Mouse (Mus musculus): ENCODE results near the gene Trex2. TPM values are rescaled to one million over a fixed set of nuclear protein-coding genes. Genes with fewer than 3 reads are reported as not detected.
A peak's percentile ranks its signal among the peaks of the same experiment; 100 is the strongest.

The Trex2 gene
- polyA plus RNA-seq, 1 experiment from 2014 or later, result not detected

DNA sequence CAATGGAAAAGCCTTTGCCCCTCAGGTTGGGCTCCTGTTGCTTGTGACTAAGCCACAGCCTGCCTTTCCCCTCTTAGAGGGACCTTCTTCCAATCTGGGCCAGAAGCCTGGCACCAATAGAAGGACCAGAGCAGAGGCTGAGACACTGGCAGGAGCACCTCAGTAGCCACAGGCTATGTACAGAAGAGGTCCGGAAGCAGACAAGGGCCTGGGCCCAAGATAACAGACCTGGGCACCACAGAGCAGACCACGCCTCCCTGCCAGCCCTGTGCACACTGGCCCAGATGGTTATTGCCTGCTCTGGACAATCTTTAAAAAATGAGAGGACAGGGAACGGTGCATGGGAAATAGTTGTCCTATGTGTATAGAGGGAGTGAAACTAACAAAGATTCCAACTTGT is 36.6 kb upstream of the Trex2 start:
- WGBS, result 69% methylated on average over 3 of the region's 3 CpGs
- Histone ChIP-seq H3K4me1 (peaks cover 27% of the 10 kb centered on the region), H3K27me3 (replicated peaks) (peaks cover 24% of the 10 kb centered on the region; the same call in 1 of the 2 replicates), H3K36me3 (no peaks in the 10 kb centered on the region), H3K9ac (no peak overlapping the region), H3K4me3 (no peak overlapping the region), H3K27ac (replicated peaks) (no peak overlapping the region), H3K9me3 (no peaks in the 10 kb centered on the region), H3K4me2 (no peak overlapping the region)
- ATAC-seq (ENCODE audit: extremely low read depth, insufficient number of reproducible peaks, low FRiP score, low TSS enrichment), result no peak

DNA sequence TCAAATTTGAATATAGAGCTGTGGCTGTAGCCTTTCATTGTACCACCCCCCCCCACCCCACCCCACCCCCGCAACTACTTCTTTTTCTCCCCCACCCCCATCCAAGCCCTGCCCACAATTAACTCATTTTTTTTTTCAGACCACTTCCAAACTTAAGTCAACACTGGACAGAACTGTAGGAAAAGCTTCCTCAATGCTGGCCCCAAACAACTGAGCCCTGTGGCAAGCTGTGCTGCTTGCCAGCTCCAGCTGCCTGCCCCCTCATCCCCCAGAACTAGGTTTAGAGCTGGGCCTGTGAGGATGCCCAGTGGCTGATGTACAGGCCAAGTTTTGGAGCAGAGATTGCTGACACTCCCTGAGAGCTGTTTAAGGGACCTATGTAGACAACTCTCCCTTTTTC is 33.6 kb upstream of the Trex2 start:
- Histone ChIP-seq H3K4me3 (no peak overlapping the region), H3K4me1 (peaks cover 7% of the 10 kb centered on the region; the same call in 1 of the 2 replicates), H3K36me3 (no peaks in the 10 kb centered on the region), H3K4me2 (no peak overlapping the region), H3K27ac (replicated peaks) (peak overlapping the region; percentile 78), H3K27me3 (replicated peaks) (peaks cover 18% of the 10 kb centered on the region; the same call in 1 of the 2 replicates), H3K9ac (no peak overlapping the region), H3K9me3 (no peaks in the 10 kb centered on the region)
- ATAC-seq (ENCODE audit: extremely low read depth, insufficient number of reproducible peaks, low FRiP score, low TSS enrichment), result no peak
- WGBS, result 50% methylated on average over 1 of the region's 1 CpGs

DNA sequence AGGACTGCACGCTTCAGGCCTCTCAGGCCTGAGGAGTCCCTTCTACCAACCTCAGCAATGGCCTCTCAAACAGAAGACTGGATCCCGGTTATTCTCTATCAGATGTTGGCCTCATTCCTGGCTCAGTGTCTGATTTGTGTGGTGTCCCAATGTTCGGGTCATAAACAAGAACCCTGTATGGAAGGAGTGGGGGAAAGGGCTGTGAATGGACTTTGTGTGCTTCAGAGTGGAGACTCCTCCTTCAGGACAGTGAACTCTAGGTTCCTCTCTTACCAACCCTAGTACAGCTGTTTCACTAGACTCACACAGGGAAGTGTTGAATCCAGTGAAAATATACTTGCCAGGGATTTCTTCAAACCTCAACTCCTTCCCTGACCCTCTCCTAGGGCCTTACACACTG is 33.2 kb upstream of the Trex2 start:
- Histone ChIP-seq H3K9ac (no peak overlapping the region), H3K4me2 (no peak overlapping the region), H3K27ac (replicated peaks) (peak overlapping the region; percentile 78), H3K9me3 (no peaks in the 10 kb centered on the region), H3K4me3 (no peak overlapping the region), H3K36me3 (no peaks in the 10 kb centered on the region), H3K4me1 (peaks cover 7% of the 10 kb centered on the region; the same call in 1 of the 2 replicates), H3K27me3 (replicated peaks) (peaks cover 18% of the 10 kb centered on the region; the same call in 1 of the 2 replicates)
- WGBS, result 56% methylated on average over 3 of the region's 3 CpGs
- ATAC-seq (ENCODE audit: extremely low read depth, insufficient number of reproducible peaks, low FRiP score, low TSS enrichment), result no peak; the same call in 1 of the 2 replicates

DNA sequence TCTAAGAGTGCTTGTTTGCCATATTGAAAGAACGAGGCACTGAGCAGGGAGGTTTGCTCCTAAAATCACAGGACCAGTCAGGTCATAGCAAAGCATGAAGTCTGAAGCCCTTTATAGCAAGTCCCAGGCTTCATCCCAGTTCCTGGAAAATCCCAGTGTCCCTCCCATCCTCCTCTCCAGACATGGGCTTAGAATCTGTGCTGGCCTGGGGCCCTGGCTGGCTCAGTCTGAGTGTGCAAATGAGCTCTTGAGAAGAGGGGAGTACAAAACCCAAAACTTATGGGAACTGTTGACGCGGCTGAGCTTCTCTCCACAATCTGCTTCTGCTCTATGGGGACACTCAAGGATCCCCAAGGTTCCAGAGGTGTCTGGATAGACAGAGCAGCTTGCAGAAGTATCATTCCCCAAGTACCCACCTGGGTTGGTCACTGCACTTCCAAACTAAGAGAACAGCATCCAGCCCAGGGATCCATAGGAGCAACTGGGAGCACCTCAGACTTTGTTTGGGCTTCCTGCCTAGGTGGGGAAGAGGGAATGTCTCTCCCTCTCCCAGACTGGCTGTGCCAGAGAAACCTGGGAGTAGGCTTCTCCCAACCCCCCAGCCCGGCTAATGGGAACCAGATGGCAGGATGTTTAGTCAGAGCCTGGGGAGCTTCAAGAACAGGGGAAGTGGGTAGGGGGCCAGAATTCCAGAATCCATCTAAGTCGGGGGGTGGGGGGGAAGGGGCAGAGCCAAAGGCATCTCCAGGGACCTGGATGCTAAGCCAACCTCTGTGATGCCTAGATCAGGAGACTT is 32.5 kb upstream of the Trex2 start:
- Histone ChIP-seq H3K27me3 (replicated peaks) (peaks cover 18% of the 10 kb centered on the region; the same call in 1 of the 2 replicates), H3K27ac (replicated peaks) (peak overlapping the region; percentile 78), H3K4me2 (no peak overlapping the region), H3K4me1 (peaks cover 7% of the 10 kb centered on the region; the same call in 1 of the 2 replicates), H3K9me3 (no peaks in the 10 kb centered on the region), H3K36me3 (no peaks in the 10 kb centered on the region), H3K4me3 (no peak overlapping the region), H3K9ac (no peak overlapping the region)
- no peak; the same call in 1 of the 2 replicates for ATAC-seq (ENCODE audit: extremely low read depth, insufficient number of reproducible peaks, low FRiP score, low TSS enrichment)
- WGBS, result 50% methylated on average over 5 of the region's 5 CpGs

DNA sequence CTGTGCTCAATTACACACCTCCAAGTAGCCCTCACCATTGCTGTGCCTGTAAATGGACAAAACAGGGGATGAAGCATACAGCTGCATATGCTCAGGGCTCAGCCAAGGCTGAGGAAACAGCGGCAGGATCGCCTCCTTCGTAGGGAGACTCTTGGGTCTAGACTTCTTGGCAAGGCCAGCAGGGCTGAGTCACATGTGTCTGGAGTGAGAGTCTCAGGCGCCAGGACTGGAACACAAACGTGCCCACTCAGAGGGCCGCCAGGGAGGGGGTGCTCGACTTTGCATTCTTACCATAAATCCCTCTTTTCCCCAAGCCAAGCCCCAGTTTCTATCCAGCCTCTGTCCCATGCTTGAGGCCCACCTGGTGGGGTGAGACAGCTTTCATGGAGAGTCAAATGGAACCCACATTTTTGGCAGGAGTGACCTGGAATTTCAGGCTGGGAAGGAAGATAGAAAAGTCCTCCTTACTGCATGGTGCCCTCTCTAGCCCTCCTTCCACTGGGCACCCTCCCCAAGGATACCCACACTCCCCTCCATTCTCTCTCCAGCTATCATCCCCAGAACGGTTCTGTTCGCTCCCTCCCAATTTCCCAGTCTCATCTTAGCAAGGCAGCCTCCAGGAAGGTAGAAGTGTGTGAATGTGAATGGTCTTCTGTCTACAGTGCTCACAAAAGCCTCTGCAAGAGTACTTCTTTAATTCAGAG is 30.5 kb upstream of the Trex2 start:
- Histone ChIP-seq H3K4me2 (no peak overlapping the region), H3K4me3 (no peak overlapping the region), H3K36me3 (no peaks in the 10 kb centered on the region), H3K9me3 (no peaks in the 10 kb centered on the region), H3K27ac (replicated peaks) (peak overlapping the region; percentile 70), H3K4me1 (peaks cover 7% of the 10 kb centered on the region; the same call in 1 of the 2 replicates), H3K27me3 (replicated peaks) (peaks cover 11% of the 10 kb centered on the region; the same call in 1 of the 2 replicates), H3K9ac (no peak overlapping the region)
- no peak for ATAC-seq (ENCODE audit: extremely low read depth, insufficient number of reproducible peaks, low FRiP score, low TSS enrichment)
- WGBS, result 53% methylated on average over 9 of the region's 9 CpGs

DNA sequence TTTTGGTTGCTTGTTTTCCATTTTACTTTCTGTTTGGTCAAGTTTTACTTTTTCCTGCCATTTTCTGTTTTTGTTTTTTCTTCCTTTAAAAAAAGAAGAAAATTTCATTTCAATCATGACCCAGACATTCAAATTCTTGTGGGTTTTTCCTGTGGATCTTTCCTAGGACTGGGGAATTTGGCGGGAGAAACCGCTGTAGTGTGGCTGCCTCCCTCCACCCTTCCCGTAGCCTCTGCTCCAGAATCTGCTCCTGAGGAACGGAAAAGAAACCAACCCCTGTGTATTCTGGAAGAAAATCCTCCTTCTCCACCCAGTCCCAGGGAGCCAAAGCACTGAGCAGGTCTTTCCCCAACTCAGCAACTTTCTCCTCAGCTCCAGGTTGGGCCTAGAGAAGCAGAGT is 25.6 kb upstream of the Trex2 start:
- Histone ChIP-seq H3K27ac (replicated peaks) (no peak overlapping the region), H3K9ac (no peak overlapping the region), H3K27me3 (replicated peaks) (no peaks in the 10 kb centered on the region), H3K9me3 (no peaks in the 10 kb centered on the region), H3K4me2 (no peak overlapping the region), H3K36me3 (no peaks in the 10 kb centered on the region), H3K4me3 (no peak overlapping the region), H3K4me1 (peaks cover 21% of the 10 kb centered on the region)
- no peak for ATAC-seq (ENCODE audit: extremely low read depth, insufficient number of reproducible peaks, low FRiP score, low TSS enrichment)
- WGBS, result 70% methylated on average over 4 of the region's 4 CpGs

DNA sequence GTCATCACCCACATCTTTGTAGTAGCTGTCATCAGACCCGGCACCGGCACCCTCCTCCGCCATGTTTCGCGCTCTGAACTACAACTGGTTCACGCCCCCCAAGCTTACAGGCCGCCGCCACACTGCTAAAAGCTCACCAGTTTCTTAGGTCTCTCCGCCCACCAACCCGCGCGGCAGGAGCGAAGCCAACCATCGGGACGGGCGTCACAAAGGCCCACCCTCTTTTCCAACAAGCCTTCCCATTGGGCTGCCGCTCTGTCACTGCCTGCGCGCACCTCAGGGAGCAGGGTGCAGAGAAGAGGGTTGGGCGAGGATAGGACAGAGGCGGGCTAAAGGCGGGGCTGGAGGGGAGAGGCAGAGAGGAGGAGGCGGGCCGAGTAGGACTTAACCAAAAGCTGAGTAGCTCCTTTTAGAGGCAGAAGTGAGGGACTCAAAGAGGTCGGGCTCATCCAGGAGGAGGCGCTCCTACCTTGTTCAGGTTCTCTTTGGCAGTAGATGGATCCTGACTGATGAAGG is 23.8 kb upstream of the Trex2 start, which contains the start of gene Haus7:
Gene Haus7, minus strand, starts transcription at position 168 of the 516 bp plus-strand sequence.
- H3K4me3 ChIP-seq, result peak within 1 kb of the TSS; percentile 62

DNA sequence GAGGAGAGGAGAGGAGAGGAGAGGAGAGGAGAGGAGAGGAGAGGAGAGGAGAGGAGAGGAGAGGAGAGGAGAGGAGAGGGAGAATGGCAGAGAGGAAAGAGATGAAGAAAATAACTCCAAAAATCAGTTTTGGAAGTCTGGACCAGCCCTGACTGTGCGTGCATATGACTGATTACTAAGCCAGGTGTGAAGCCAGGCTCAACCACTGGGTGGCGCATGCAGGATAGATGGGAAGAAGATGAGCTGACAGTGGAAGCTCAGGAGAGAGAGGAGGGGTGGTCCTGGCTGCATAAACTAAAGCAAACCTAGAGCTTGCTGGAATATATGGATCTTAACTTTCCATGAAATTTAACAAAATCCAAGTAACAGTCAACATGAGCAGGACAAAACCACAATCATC is 16.8 kb upstream of the Trex2 start:
- 9% methylated on average over 2 of the region's 2 CpGs for WGBS
- no peak for ATAC-seq (ENCODE audit: extremely low read depth, insufficient number of reproducible peaks, low FRiP score, low TSS enrichment)
- H3K36me3 ChIP-seq, result peaks cover 19% of the 10 kb centered on the region; the same call in 1 of the 2 replicates
- no peak overlapping the region for H3K4me2 ChIP-seq
- no peaks in the 10 kb centered on the region for H3K9me3 ChIP-seq
- H3K27me3 ChIP-seq (replicated peaks), result peaks cover 10% of the 10 kb centered on the region; the same call in 1 of the 2 replicates
- peaks cover 6% of the 10 kb centered on the region for H3K4me1 ChIP-seq
- no peak overlapping the region for H3K9ac ChIP-seq
- H3K4me3 ChIP-seq, result no peak overlapping the region
- H3K27ac ChIP-seq (replicated peaks), result no peak overlapping the region

More for the DNA sequence above, 23.8 kb upstream of the Trex2 start, which contains the start of gene Haus7:
- Histone ChIP-seq H3K4me1 (peaks cover 19% of the 10 kb centered on the region), H3K9me3 (no peaks in the 10 kb centered on the region), H3K9ac (peak within 1 kb of the TSS; percentile 82), H3K27ac (replicated peaks) (peak within 1 kb of the TSS; percentile 39; the same call in 1 of the 2 replicates), H3K27me3 (replicated peaks) (0 out of 2 replicates have a peak, but pooled peaks cover 2% of the 10 kb centered on the region), H3K36me3 (0 out of 2 replicates have a peak, but pooled peaks cover 2% of the 10 kb centered on the region), H3K4me2 (peak within 1 kb of the TSS; percentile 75)
- peak; percentile 99 for ATAC-seq (ENCODE audit: extremely low read depth, insufficient number of reproducible peaks, low FRiP score, low TSS enrichment)
- 8% methylated on average over 26 of the region's 26 CpGs for WGBS

DNA sequence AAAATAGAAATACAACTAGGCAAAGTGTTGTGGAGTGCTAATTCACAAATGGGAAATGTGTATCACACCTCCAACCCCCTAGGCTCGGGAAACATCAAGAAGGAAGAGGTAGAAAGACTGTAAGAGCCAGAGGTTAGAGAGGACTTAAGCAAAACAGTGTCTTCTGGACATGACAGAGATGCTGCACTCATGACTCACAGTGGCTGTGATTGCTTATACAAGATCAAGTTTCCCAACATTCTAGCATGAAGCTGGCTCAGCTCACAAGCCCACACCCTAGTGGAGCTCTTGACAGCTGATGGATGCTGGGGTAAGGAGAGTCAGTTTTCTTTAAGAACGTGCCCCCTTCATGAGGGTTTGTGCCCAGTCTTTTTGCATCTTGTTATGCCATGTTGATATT is 6.3 kb upstream of the Trex2 start:
- H3K4me2 ChIP-seq, result no peak overlapping the region
- H3K9me3 ChIP-seq, result no peaks in the 10 kb centered on the region
- peaks cover 8% of the 10 kb centered on the region; the same call in 1 of the 2 replicates for H3K27me3 ChIP-seq (replicated peaks)
- no peak overlapping the region for H3K9ac ChIP-seq
- H3K27ac ChIP-seq (replicated peaks), result no peak overlapping the region
- ATAC-seq (ENCODE audit: extremely low read depth, insufficient number of reproducible peaks, low FRiP score, low TSS enrichment), result no peak
- WGBS, result 63% methylated on average over 2 of the region's 2 CpGs
- peaks cover 31% of the 10 kb centered on the region for H3K36me3 ChIP-seq
- peaks cover 10% of the 10 kb centered on the region; the same call in 1 of the 2 replicates for H3K4me1 ChIP-seq
- no peak overlapping the region for H3K4me3 ChIP-seq

DNA sequence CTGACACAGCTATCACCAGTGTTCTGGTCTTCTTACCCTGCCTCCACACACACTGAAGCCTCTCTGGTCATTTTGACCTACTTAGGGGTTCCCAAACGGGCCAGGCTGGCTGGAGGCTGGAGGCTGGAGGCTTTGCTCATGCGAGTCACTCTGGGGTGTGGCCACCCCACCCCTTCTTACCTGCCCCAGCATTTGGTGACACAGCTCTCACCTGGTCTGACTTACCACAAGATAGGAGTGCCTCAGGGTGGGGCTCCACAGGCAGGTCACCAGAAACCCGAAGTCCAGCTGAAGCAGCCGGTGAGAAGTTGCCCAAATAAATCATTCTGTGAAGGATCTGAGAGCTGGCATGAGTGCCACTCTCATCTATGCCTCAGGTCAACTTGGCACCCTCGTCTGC is 2.3 kb downstream of the Trex2 start:
- H3K36me3 ChIP-seq, result peaks cover 12% of the 10 kb centered on the region
- no peak for ATAC-seq (ENCODE audit: extremely low read depth, insufficient number of reproducible peaks, low FRiP score, low TSS enrichment)
- peaks cover 9% of the 10 kb centered on the region; the same call in 1 of the 2 replicates for H3K27me3 ChIP-seq (replicated peaks)
- H3K4me3 ChIP-seq, result no peak overlapping the region
- no peaks in the 10 kb centered on the region for H3K4me1 ChIP-seq
- H3K9ac ChIP-seq, result no peak overlapping the region
- WGBS, result 76% methylated on average over 5 of the region's 5 CpGs
- H3K9me3 ChIP-seq, result no peaks in the 10 kb centered on the region
- no peak overlapping the region for H3K27ac ChIP-seq (replicated peaks)
- no peak overlapping the region for H3K4me2 ChIP-seq

DNA sequence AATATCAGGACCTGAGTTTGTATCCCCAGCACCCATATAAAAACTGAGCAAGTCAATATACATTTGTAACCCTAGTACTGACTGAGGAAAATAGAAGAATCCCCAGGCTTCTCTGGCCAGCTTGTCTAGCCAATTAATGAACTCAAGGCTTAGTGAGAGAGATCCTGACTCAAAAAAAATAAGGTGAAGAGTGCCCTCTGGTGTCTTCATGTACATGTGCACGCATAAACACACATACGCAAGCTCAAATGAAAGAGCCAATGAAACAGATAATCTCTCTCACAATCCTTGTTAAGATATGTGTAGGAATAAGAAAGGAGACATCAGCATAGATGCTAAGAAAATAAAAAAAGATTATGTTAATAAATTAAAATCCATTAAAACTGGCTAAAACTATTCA is 5.1 kb downstream of the Trex2 start:
- Histone ChIP-seq H3K4me3 (no peak overlapping the region), H3K27ac (replicated peaks) (no peak overlapping the region), H3K9me3 (no peaks in the 10 kb centered on the region), H3K4me1 (no peaks in the 10 kb centered on the region), H3K36me3 (no peaks in the 10 kb centered on the region), H3K27me3 (replicated peaks) (peaks cover 14% of the 10 kb centered on the region; the same call in 1 of the 2 replicates), H3K9ac (no peak overlapping the region), H3K4me2 (no peak overlapping the region)
- WGBS, result 84% methylated on average over 2 of the region's 2 CpGs
- ATAC-seq (ENCODE audit: extremely low read depth, insufficient number of reproducible peaks, low FRiP score, low TSS enrichment), result no peak
